Mouse (Mus musculus) hindbrain, embryonic 16.5 days (tissue): ENCODE results near the gene Foxg1. TPM values are rescaled to one million over a fixed set of nuclear protein-coding genes. Genes with fewer than 3 reads are reported as not detected.
A peak's percentile ranks its signal among the peaks of the same experiment; 100 is the strongest.

ENCODE experiments used
- ATAC-seq: fragments of 200-750 bp; cut with Nextera tagmentation; 2 replicates; pipeline ENCODE4 v1.8.0; 2017; ENCODE audit warnings: moderate TSS enrichment, moderate library complexity
- H3K27ac ChIP-seq: fragments of 300-500 bp; sonication (generic); 2 replicates; pipeline ENCODE4 v1.5.1; 2014; ENCODE audit warnings: low read depth, mild to moderate bottlenecking, control low read depth, low read length, moderate library complexity
- H3K27me3 ChIP-seq: fragments of 300-500 bp; sonication (generic); replicated peaks from 2 replicates; pipeline ENCODE4 v1.6.1; 2014; ENCODE audit warnings: low read length; ENCODE audit not compliant: control insufficient read depth, insufficient read depth
- H3K36me3 ChIP-seq: fragments of 300-500 bp; sonication (generic); 2 replicates; pipeline ENCODE4 v1.6.1; 2014; ENCODE audit warnings: mild to moderate bottlenecking, low read length, moderate library complexity, mixed read lengths; ENCODE audit not compliant: control insufficient read depth, insufficient read depth
- H3K4me1 ChIP-seq: fragments of 300-500 bp; sonication (generic); 2 replicates; pipeline ENCODE4 v1.6.1; 2014; ENCODE audit warnings: low read depth, low read length; ENCODE audit not compliant: control insufficient read depth, insufficient read depth
- H3K4me2 ChIP-seq: fragments of 300-500 bp; sonication (generic); 2 replicates; pipeline ENCODE4 v1.6.1; 2014; ENCODE audit warnings: mild to moderate bottlenecking, low read length, control low read depth, moderate library complexity
- H3K4me3 ChIP-seq: fragments of 300-500 bp; sonication (generic); 2 replicates; pipeline ENCODE4 v1.5.1; 2014; ENCODE audit warnings: mild to moderate bottlenecking, low read length, control low read depth, moderate library complexity
- H3K9ac ChIP-seq: fragments of 300-500 bp; sonication (generic); 2 replicates; pipeline ENCODE4 v1.6.1; 2014; ENCODE audit warnings: low read depth, mild to moderate bottlenecking, control low read depth, low read length, moderate library complexity
- H3K9me3 ChIP-seq: fragments of 300-500 bp; sonication (generic); 2 replicates; pipeline ENCODE4 v1.6.1; 2014; ENCODE audit warnings: mild to moderate bottlenecking, low read length, moderate library complexity; ENCODE audit not compliant: control insufficient read depth
- WGBS: fragments of 180-500 bp; shearing (Covaris S2); extraction: QIAGEN DNeasy Blood & Tissue Kit; methylation state at CpG from one replicate; pipeline ENCODE4 v1.1.7; 2014; 5-methylcytosine and 5-hydroxymethylcytosine counted together
- polyA plus RNA-seq: library from polyadenylated mRNA; unstranded; fragments of >200 nt; fragmentation: Nextera tagmentation; extraction: Ambion mirVana; gene quantifications from 2 replicates; pipeline ENCODE4 v1.2.1, GENCODE M21; 2015

The Foxg1 gene
- polyA plus RNA-seq, result 1.8 TPM in 1 of 2 replicates, not detected in the other

- Histone ChIP-seq H3K9ac (peak within 1 kb of the TSS; percentile 22; the same call in 1 of the 2 replicates), H3K4me1 (no peaks in the 10 kb centered on the region; the same call in 1 of the 2 replicates), H3K36me3 (no peaks in the 10 kb centered on the region), H3K4me3 (peak within 1 kb of the TSS; percentile 26), H3K27me3 (peaks cover 50% of the 10 kb centered on the region), H3K9me3 (peaks cover 6% of the 10 kb centered on the region), H3K27ac (no peak within 1 kb of the TSS; the same call in 1 of the 2 replicates), H3K4me2 (peak within 1 kb of the TSS; percentile 35)
- WGBS, result under 1% methylated on average over 49 of the region's 61 CpGs
- ATAC-seq, result peak; percentile 14; the same call in 1 of the 2 replicates
Observed at GRCm38 (mm10) chr12:49382565-49383520, at the start of gene Foxg1. TSS of gene Foxg1 (plus strand) at chr12:49382660.

DNA sequence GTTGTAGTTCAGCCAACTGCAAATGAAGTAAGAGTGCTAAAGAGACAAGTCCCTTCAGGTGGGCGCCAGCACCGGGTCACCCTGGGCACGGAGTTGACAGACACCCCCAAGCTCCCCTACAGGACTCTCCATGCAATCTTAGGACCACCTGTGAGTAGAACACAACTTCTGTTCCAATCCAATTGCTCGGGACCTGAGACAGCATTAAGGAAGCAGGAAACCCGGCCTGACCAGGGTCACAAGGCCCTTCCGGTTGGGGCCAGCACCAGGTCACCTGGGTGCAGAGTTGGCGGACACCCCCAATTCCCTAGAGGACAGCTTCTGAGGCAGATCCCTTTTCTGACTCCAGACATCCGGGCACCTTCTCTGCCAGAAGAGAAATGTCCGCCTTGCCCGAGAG, 32.8 kb upstream of the Foxg1 start:
- Histone ChIP-seq H3K27ac (no peak overlapping the region), H3K4me2 (no peak overlapping the region), H3K4me3 (no peak overlapping the region), H3K27me3 (no peaks in the 10 kb centered on the region), H3K36me3 (no peaks in the 10 kb centered on the region), H3K9ac (no peak overlapping the region), H3K4me1 (no peaks in the 10 kb centered on the region), H3K9me3 (no peaks in the 10 kb centered on the region)
- ATAC-seq, result no peak
- 90% methylated on average over 10 of the region's 10 CpGs for WGBS

DNA sequence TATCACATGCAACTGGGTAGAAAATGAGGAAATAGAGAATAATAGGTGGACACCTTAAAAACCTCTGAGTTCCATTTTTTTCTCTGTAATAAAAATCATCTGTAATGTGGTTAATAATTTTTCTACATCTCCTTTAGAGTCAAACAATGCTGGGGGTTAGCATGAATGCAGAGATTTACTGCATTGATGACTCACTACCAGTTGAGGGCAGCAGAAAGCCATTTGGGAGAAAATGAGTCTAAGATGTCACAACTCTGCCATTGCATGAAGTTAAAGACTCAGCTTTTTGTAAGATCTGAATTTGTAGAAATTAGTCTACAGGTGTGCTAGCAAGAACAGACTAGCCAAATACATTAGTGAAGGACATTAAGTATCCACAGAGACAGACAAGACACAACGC, 13.5 kb upstream of the Foxg1 start:
- no peaks in the 10 kb centered on the region for H3K9me3 ChIP-seq
- H3K4me3 ChIP-seq, result no peak overlapping the region
- H3K36me3 ChIP-seq, result no peaks in the 10 kb centered on the region
- WGBS, result 50% methylated on average over 1 of the region's 1 CpGs
- no peak for ATAC-seq
- no peak overlapping the region for H3K27ac ChIP-seq
- H3K4me1 ChIP-seq, result no peaks in the 10 kb centered on the region
- no peak overlapping the region for H3K4me2 ChIP-seq
- no peak overlapping the region for H3K9ac ChIP-seq
- peaks cover 22% of the 10 kb centered on the region for H3K27me3 ChIP-seq

- peaks cover 34% of the 10 kb centered on the region for H3K27me3 ChIP-seq
- H3K4me2 ChIP-seq, result no peak overlapping the region
- no peak overlapping the region for H3K4me3 ChIP-seq
- no peak overlapping the region for H3K27ac ChIP-seq
- no peaks in the 10 kb centered on the region for H3K4me1 ChIP-seq
- no peaks in the 10 kb centered on the region for H3K9me3 ChIP-seq
- no peaks in the 10 kb centered on the region for H3K36me3 ChIP-seq
- no peak for ATAC-seq
- no peak overlapping the region for H3K9ac ChIP-seq
Observed at GRCm38 (mm10) chr12:49372170-49372569, 10.3 kb upstream of the Foxg1 start.

- Histone ChIP-seq H3K4me3 (no peak overlapping the region), H3K4me2 (no peak overlapping the region), H3K4me1 (no peaks in the 10 kb centered on the region), H3K9me3 (no peaks in the 10 kb centered on the region), H3K36me3 (no peaks in the 10 kb centered on the region), H3K27ac (no peak overlapping the region), H3K9ac (no peak overlapping the region), H3K27me3 (peaks cover 40% of the 10 kb centered on the region)
- 8% methylated on average over 5 of the region's 5 CpGs for WGBS
- no peak for ATAC-seq
Observed at GRCm38 (mm10) chr12:49373176-49373575, 9.3 kb upstream of the Foxg1 start.

GRCm38 (mm10) chr12:49373821-49374605, 8.4 kb upstream of the Foxg1 start:
- peak; percentile 25; the same call in 1 of the 2 replicates for ATAC-seq
- WGBS, result 1% methylated on average over 24 of the region's 24 CpGs
- no peaks in the 10 kb centered on the region for H3K9me3 ChIP-seq

GRCm38 (mm10) chr12:49374606-49374995, 7.9 kb upstream of the Foxg1 start:
- Histone ChIP-seq H3K9me3 (no peaks in the 10 kb centered on the region), H3K4me3 (peak overlapping the region; percentile 24), H3K36me3 (no peaks in the 10 kb centered on the region), H3K9ac (no peak overlapping the region), H3K4me2 (peak overlapping the region; percentile 50), H3K27me3 (peaks cover 51% of the 10 kb centered on the region), H3K4me1 (no peaks in the 10 kb centered on the region), H3K27ac (no peak overlapping the region)
- ATAC-seq, result peak; percentile 52; the same call in 1 of the 2 replicates
- under 1% methylated on average over 14 of the region's 14 CpGs for WGBS

More at GRCm38 (mm10) chr12:49373821-49374605, 8.4 kb upstream of the Foxg1 start:
- no peaks in the 10 kb centered on the region for H3K36me3 ChIP-seq
- H3K9ac ChIP-seq, result no peak overlapping the region
- peaks cover 45% of the 10 kb centered on the region for H3K27me3 ChIP-seq
- no peak overlapping the region for H3K27ac ChIP-seq
- H3K4me1 ChIP-seq, result no peaks in the 10 kb centered on the region
- peak overlapping the region; percentile 24 for H3K4me3 ChIP-seq
- peak overlapping the region; percentile 50 for H3K4me2 ChIP-seq

- Histone ChIP-seq H3K4me2 (no peak overlapping the region; the same call in 1 of the 2 replicates), H3K4me3 (no peak overlapping the region), H3K9ac (no peak overlapping the region), H3K27ac (no peak overlapping the region), H3K9me3 (no peaks in the 10 kb centered on the region), H3K4me1 (no peaks in the 10 kb centered on the region), H3K36me3 (no peaks in the 10 kb centered on the region), H3K27me3 (peaks cover 54% of the 10 kb centered on the region)
- no peak for ATAC-seq
- WGBS, result 3% methylated on average over 15 of the region's 15 CpGs
Observed at GRCm38 (mm10) chr12:49375427-49376317, 6.8 kb upstream of the Foxg1 start.
